Mouse (Mus musculus): ENCODE data around the gene Vax1.

DNA sequence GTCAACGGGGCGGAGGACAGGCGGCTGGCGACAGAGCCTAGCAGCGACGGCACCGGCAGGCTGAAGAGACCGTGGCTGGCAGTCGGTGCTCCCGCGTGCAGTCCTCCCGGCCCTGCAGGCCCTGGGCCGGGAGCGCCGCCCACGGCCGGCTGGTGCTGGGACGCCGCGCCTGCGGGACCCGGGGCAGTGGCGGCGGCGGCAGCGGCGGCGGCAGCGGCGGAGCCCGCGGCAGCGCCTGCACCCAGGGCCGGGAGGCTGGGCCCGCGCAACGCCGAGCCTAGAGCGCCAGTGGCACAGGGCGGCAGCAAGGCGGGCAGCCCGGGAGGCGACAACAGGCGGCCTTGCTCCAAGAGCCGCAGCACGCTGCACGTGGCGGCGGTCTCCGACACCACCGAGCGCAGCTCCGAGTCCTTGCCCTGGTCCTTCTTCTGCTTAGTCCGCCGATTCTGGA lies 3.5 kb downstream of the Vax1 start:
- TF ChIP-seq CTCF (IDR thresholded peaks at IDR 0.05; ENCODE audit: control insufficient read depth, insufficient read depth, low read length) (no peak), POLR2A (IDR thresholded peaks at IDR 0.05; ENCODE audit: borderline replicate concordance, control insufficient read depth, low read depth, low read length) (no peak)
